Mouse (Mus musculus) stomach, postnatal 0 days (tissue): ENCODE measurements around the gene Lgals12. TPM values are rescaled to one million over a fixed set of nuclear protein-coding genes. Genes with fewer than 3 reads are reported as not detected.

ENCODE experiments used
- ATAC-seq: fragments of 200-750 bp; cut with Nextera tagmentation; 2 replicates; pipeline ENCODE4 v1.8.0; 2017; ENCODE audit not compliant: low FRiP score, low TSS enrichment
- DNase-seq: peaks from one replicate; pipeline ENCODE4 v3.0.0-alpha.2; 2016; ENCODE audit warnings: low spot score
- H3K27ac ChIP-seq: fragments of 300-500 bp; sonication (generic); replicated peaks from 2 replicates; pipeline ENCODE4 v1.5.1; 2014; ENCODE audit warnings: mild to moderate bottlenecking, control low read depth
- H3K27me3 ChIP-seq: fragments of 300-500 bp; sonication (generic); 2 replicates; pipeline ENCODE4 v1.6.1; 2014; ENCODE audit warnings: low read length; ENCODE audit not compliant: control insufficient read depth, insufficient read depth
- H3K36me3 ChIP-seq: fragments of 300-500 bp; sonication (generic); 2 replicates; pipeline ENCODE4 v1.6.1; 2014; ENCODE audit warnings: low read length, mixed read lengths; ENCODE audit not compliant: control insufficient read depth, insufficient read depth
- H3K4me1 ChIP-seq: fragments of 300-500 bp; sonication (generic); replicated peaks from 2 replicates; pipeline ENCODE4 v1.6.1; 2014; ENCODE audit warnings: antibody characterized with exemption; ENCODE audit not compliant: control insufficient read depth, insufficient read depth
- H3K4me2 ChIP-seq: fragments of 300-500 bp; sonication (generic); replicated peaks from 2 replicates; pipeline ENCODE4 v1.6.1; 2014; ENCODE audit warnings: low read depth, mild to moderate bottlenecking, control low read depth, moderate library complexity
- H3K4me3 ChIP-seq: fragments of 300-500 bp; sonication (generic); 2 replicates; pipeline ENCODE4 v1.5.1; 2014; ENCODE audit warnings: low read depth, low read length, control low read depth
- H3K9ac ChIP-seq: fragments of 300-500 bp; sonication (generic); 2 replicates; pipeline ENCODE4 v1.6.1; 2014; ENCODE audit warnings: mild to moderate bottlenecking, low read length, control low read depth, mixed read lengths
- H3K9me3 ChIP-seq: fragments of 300-500 bp; sonication (generic); 2 replicates; pipeline ENCODE4 v1.6.1; 2016; ENCODE audit warnings: low read length; ENCODE audit not compliant: control insufficient read depth
- CTCF ChIP-seq: IDR thresholded peaks from 2 replicates; pipeline ENCODE4 v1.5.1; 2016; ENCODE audit warnings: antibody characterized with exemption, low read depth, mild to moderate bottlenecking, moderate library complexity
- EP300 ChIP-seq: optimal IDR thresholded peaks from 2 replicates; pipeline ENCODE3; 2016; ENCODE audit warnings: antibody characterized with exemption
- WGBS: fragments of 180-500 bp; shearing (Covaris S2); extraction: QIAGEN DNeasy Blood & Tissue Kit; methylation state at CpG from one replicate; pipeline ENCODE4 v1.1.7; 2014; 5-methylcytosine and 5-hydroxymethylcytosine counted together
- polyA plus RNA-seq: library from polyadenylated mRNA; unstranded; fragments of >200 nt; fragmentation: Nextera tagmentation; extraction: Ambion mirVana; gene quantifications from 2 replicates; pipeline ENCODE4 v1.2.1, GENCODE M21; 2015

Gene Lgals12
- polyA plus RNA-seq = 2.3 and 3.6 TPM in 2 replicates

DNA sequence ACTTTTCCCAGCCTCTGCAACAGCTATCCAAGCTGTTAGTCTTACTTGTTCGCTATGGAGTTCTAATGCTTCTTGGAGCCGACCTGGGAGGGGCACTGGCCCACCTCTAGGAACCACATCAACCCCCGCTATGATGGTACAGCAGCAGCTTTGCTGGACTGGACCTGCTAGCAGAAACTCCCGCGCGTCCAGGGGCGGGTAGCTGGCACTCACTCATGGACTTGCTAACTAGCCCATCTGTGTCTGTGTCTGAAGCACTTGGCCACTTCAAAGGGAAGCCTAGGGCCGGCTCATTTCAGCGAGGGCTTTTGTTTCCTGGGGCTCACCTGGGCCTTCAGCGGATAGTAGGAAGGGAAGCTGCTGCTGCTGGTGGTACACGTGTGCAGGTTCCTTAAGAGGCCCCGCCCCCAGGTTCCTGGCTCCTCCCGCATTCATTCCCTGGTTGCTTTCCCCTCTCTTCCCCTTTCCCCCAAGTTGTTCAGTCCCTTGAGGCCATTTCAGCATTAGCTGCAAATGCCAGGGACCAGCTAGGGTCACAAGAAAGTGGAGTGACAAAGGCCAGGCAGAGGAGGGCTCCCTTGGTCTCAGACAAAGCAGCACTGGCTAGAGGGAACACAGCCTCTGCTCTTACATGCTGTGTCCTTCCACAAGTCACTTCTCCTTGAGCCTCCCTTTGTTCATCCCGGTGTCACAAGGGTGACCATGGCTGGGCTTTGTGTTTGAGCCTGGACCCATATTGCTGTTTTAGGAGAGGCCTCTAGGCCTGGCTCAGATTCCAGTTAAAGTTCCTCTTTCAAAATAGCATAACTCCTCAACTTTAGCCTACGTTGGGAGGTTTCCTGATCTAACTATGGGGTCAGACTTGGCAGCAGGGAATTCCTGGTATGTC lies at the start of gene Lgals12:
Gene Lgals12, minus strand, starts transcription at position 393 of the 889 bp plus-strand sequence.
- no peaks in the 10 kb centered on the region for H3K9me3 ChIP-seq
- ATAC-seq = peak; percentile 52
- H3K36me3 ChIP-seq = no peaks in the 10 kb centered on the region
- H3K4me3 ChIP-seq = peak within 1 kb of the TSS; percentile 21; the same call in 1 of the 2 replicates
- H3K9ac ChIP-seq = peak within 1 kb of the TSS; percentile 50
- peak within 1 kb of the TSS; percentile 94 for H3K27ac ChIP-seq
- 9% methylated on average over 15 of the region's 15 CpGs for WGBS
- H3K4me2 ChIP-seq = peak within 1 kb of the TSS; percentile 62
- DNase-seq = peak; percentile 80
- TF ChIP-seq CTCF = no peak
- TF ChIP-seq EP300 = no peak
- 0 out of 2 replicates have a peak, but pooled peaks cover 3% of the 10 kb centered on the region for H3K4me1 ChIP-seq
- H3K27me3 ChIP-seq = no peaks in the 10 kb centered on the region

DNA sequence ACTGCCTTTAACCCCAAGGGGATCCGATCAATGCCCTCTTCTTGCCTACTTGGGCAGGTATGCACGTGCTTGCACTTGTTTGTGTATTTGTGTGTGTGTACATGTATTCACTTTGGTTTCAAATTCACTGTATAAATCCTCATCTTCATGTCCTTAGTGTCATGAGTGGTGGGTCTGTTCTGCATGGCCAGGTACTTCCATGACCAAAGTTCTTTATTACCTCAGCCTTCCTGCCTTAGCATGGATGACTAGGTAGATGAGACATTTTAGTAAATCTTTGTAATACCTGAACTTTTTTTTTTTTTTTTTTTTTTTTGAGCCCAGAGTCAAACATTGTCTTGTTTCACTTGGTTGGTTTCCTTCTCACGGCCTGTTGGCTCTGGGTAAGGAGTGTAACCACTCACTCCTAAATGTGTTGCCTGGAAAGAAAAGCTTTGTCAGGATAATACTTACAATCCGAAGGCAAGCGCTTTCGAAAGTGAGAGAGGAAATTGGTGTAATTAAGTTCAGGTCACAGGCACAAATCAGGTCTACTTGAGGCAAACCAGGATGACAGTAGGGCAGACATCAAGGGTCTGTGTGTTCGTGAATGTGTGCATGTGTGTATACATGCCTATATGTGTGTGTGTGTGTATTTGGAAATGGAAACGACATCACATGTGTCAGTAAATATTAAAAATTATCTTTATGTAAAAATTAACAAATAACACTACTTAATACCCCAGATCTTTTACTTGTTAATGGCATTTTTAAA lies 42.1 kb upstream of the Lgals12 start:
- Histone ChIP-seq H3K27ac (no peak overlapping the region), H3K4me2 (no peak overlapping the region), H3K27me3 (no peaks in the 10 kb centered on the region), H3K36me3 (no peaks in the 10 kb centered on the region), H3K4me1 (no peaks in the 10 kb centered on the region), H3K9me3 (no peaks in the 10 kb centered on the region), H3K9ac (no peak overlapping the region), H3K4me3 (no peak overlapping the region)
- DNase-seq = no peak
- TF ChIP-seq CTCF (no peak), EP300 (no peak)
- WGBS = 83% methylated on average over 8 of the region's 8 CpGs
- no peak for ATAC-seq

DNA sequence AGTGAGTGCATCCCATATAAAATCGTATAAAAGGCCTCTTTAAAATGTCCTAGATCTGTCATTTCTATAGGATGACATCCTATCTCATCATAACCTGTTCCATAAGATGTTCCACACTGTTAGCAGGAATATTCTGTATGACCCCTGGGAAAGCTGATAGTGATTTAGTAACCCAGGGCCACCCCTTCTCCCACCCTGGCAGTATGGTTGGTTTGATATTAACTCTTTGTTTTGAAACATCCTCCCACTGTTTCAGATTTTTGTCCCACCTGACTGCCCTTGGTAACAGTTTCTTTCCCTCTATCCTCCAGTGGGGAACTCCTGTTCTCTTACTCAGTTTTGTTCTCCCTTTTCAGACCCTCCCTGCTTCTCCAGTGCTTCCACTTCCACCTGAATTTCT lies 26.8 kb upstream of the Lgals12 start:
- Histone ChIP-seq H3K4me3 (no peak overlapping the region), H3K4me1 (no peaks in the 10 kb centered on the region), H3K27ac (no peak overlapping the region), H3K36me3 (no peaks in the 10 kb centered on the region), H3K9me3 (no peaks in the 10 kb centered on the region), H3K4me2 (no peak overlapping the region), H3K27me3 (no peaks in the 10 kb centered on the region), H3K9ac (no peak overlapping the region)
- DNase-seq = no peak
- WGBS = 67% methylated on average over 1 of the region's 1 CpGs
- TF ChIP-seq CTCF (no peak), EP300 (no peak)
- ATAC-seq = no peak

DNA sequence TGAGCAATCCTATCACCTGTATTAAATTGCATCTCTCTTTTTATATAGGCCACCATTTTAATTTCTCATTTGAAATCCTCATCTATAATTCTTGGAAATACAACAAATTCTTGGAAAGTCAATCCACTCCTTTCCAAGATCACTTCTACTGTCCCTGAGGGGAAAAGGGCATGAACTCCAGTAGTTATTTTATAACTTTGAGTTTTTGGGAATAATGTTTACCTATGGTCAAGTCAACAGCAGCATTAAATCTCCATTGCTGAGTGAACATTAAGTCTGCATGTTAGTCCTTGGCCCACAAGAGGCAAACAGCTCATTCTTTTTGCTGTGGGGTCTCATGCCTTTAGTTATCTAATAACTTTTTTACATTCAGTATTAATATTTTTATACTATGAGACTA lies 26.0 kb upstream of the Lgals12 start:
- Histone ChIP-seq H3K9ac (no peak overlapping the region), H3K4me2 (no peak overlapping the region), H3K9me3 (no peaks in the 10 kb centered on the region), H3K36me3 (no peaks in the 10 kb centered on the region), H3K4me1 (no peaks in the 10 kb centered on the region), H3K27ac (no peak overlapping the region), H3K27me3 (no peaks in the 10 kb centered on the region), H3K4me3 (no peak overlapping the region)
- DNase-seq (no peak), ATAC-seq (no peak)
- no peak for TF ChIP-seq CTCF

DNA sequence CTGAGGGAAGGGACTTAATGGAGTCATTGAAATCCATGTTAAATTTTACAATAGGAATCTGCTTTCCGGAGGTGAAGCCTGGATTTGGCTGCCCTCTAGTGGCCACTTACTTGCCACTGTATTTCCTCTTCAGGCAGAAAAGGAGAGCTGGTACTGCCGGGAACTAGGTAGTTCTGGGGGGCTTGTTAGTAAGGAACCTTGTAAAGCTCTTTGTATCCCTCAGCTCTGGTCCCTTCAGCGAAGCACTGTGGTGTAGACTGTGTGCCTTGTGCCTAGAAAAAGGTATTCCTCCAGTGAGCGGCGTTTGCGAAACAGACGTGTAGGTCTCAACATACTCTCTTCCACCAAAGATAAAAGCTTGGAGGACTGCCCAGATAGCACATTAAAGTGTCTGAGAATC lies 10.7 kb upstream of the Lgals12 start:
- Histone ChIP-seq H3K4me3 (no peak overlapping the region), H3K27me3 (no peaks in the 10 kb centered on the region), H3K4me1 (no peaks in the 10 kb centered on the region), H3K4me2 (no peak overlapping the region), H3K27ac (no peak overlapping the region), H3K9me3 (no peaks in the 10 kb centered on the region), H3K9ac (no peak overlapping the region), H3K36me3 (no peaks in the 10 kb centered on the region)
- peak; percentile 49; the same call in 1 of the 2 replicates for ATAC-seq
- 34% methylated on average over 7 of the region's 7 CpGs for WGBS
- DNase-seq = peak; percentile 81
- TF ChIP-seq EP300 = no peak
- TF ChIP-seq CTCF = peak; percentile 89
